Mouse (Mus musculus) monocyte, adult 2 months (primary cell): ENCODE measurements around the gene Mtch1.
"Not testable (repeated sequence)": the region's sequence is repeated elsewhere in the genome, so short reads cannot be mapped to it uniquely, and the experiment has no call there.

Source experiments
- DNase-seq, 2 experiments: peaks; one replicate each; pipeline ENCODE4 v3.0.0; 2022; ENCODE audit warnings: low spot score in 2 of 2, low read depth in 1 of 2

The Mtch1 gene

DNA sequence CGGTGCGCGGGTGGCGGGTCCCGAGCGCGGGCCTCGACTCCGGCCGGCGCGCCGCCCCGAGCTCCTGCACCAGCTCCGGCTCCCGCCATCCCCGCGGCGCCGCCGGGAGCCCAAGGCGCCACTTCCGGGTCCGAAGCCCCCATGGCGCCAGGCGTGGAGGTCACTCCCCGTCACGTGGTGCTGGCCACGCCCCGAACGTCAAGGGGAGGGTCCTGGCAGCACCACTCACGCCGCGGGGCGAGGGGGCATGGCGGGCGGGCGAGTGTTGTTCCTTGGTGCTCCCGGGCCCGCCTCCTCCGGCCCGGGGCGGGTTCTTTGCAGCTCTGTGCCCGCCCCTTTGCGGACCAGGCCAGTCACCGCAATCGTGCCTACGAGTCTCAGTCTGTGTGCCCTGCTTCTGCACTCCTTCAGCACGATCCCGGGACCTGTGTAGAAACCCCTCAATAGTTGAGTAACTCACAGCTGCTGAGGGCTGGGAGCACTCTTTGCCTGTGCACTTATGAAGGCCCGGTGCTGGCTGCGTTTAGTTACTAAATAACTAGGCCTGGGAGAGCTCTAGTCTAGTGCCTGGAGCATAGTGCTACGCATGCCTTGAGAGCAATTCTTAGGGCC lies at the start of gene Mtch1:
Mtch1 (minus strand) TSS at position 290 of the 612 bp plus-strand sequence.
- DNase-seq = peak; percentile 96 to 99

GRCm38 (mm10) chr17:29396821-29397242 lies 49.1 kb upstream of the Mtch1 start:
- DNase-seq = peak; percentile 48 to 75

DNA sequence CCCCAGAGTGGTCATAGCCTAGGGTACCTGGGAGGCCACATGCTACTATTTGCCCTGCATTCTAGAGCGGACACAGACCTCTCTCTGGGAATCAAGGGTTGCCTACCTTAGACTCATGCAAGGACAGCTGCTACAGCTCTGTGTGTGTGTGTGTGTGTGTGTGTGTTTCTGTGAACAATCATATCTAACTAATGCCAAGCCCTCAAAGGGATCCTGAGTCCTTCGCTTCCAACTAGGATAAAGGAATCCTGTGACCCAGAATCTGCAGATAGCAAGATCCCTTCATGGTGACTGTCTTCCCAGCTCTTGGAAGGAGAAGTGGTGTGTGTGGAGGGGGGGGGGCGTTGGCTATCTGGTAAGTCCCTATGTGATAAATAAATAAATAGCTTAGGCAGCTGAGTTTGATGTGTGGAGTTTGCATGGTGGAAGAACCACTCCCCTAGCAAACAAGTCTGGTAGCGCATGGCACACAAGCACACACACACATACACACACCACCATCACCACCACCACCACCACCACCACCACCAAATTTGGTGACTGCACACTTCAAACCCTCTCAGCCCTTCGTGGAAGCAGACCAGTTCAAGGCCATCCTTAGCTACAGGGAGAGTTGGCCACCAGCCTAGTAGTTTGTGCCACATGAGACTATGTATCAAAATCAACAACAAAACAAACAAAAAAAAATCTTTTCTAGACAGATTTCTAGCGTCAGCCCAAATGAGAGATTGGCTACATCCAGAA lies 48.5 kb upstream of the Mtch1 start:
- no peak for DNase-seq

- DNase-seq = peak; percentile 83
Observed at GRCm38 (mm10) chr17:29395381-29395780, 47.6 kb upstream of the Mtch1 start.

DNA sequence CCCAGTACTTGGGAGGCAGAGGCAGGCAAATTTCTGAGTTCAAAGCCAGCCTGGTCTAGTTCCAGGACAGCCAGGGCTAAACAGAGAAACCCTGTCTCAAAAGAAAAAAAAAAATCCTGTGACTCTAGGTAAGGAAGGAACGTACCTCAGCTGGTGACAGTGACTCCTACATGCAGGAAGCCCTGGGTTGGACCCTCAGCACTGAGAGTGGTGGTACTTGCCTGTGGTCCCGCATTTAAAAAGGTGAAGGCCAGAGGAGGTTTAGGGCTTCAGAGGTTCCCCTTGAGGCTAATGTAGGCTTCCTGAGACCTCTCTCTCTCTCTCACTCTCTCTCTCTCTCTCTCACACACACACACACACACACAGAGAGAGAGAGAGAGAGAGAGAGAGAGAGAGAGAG lies 47.0 kb upstream of the Mtch1 start:
- DNase-seq = not testable (repeated sequence)

GRCm38 (mm10) chr17:29394106-29394760 lies 46.5 kb upstream of the Mtch1 start:
- DNase-seq = peak; percentile 57 to 79

DNA sequence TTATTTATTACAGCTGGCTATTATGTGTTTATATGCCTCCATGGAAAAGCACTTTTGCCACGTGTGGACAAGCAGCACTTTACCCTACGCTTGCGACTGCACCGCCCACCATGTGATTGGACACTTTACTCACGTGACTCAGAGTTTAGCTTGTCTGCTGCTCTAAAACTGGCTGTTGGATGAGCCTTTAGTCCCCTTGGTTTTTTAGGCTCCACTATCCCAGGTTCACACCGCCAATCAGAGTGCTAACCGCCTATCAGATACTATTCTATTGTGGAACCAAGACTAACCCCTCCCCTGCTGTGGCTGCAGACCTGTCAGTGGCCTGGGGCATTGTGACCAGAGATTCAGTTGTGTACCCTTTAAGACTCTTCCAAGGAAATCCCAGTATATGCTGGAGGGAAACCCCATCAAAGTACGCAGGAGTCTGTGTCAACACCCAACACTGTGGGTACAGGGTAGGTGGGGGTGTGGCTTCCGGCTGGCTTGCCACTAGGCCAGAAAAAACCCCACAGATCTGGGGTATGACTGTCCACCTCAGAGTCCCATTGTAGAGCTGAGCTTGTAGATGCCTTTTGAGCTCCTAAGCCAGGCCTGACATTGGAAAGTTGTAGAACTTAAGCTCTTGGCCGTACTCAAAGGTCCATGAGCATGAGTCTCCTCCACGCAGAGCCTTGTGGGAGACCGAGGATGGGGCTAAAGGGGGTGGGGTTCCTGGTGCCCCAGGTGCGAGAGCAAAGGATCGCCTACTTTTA lies 45.8 kb upstream of the Mtch1 start:
- DNase-seq = peak; percentile 50 to 81

DNA sequence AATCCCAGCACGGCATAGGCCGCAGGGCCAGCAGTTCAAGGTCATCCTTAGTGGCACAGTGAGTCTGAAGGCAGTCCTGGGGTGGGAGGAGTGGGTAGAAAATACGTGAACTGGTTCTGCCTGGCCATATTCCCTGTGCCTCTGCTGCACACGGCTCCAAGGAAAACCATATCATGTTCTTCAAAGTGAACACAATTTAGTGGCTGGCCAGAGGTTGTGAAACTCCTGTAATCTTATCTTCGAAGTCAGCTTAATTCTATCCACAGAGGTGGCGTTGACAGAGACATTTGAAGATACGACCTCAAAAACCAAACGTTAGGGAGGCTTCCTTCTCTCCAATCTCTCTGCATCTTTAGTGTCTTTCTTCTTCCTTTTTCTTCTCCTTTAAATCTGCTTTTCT lies 43.5 kb upstream of the Mtch1 start:
- no peak for DNase-seq

GRCm38 (mm10) chr17:29388978-29389377 lies 41.2 kb upstream of the Mtch1 start:
- no peak for DNase-seq

DNA sequence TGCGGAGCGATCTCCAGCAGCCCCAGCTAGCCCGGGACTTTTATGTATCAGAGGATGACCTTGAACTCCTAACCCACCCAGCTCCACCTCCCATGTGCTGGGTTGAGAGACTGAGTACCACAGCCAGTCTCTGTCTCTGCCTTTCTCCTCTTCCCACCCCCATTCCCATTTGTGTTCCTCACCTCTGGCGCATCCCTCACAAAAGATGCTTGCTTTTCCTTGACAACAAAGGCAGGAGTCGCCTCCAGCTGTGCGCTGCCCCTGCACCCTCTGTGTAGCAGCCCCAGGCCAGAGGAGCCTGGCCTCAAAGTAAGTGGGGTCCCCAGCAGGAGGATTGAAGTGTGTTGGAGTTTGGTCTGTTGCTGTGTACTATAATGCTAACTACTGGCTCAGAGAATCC lies 38.0 kb upstream of the Mtch1 start:
- DNase-seq = no peak

DNA sequence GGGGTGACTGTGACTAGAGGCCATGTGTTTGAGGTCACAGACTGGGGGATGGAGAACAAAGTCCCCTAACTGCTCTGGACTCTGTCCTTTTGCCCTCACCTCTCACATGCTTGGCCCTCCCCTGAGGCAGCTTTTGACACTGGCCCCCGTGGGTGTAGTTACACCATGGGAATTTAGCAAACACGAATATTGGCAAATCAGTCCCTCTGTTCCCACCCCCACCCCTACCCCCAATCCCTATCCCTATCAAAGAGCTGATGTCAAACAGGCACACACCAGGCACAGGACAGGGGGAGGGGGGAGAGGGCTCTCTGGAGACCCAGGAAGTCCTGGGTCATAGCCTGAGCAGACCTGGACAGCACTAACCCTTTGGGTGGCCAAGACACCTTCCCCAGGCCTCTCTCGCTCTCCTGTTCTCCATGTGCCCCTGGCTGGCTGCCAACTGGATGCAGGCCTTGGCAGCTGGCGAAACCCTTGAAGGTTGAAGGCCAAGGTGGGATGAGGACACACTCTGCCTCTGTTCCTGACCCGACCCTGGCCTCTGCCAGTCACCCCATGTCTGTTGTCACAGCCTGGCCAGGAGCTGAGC lies 37.2 kb upstream of the Mtch1 start:
- DNase-seq = no peak

GRCm38 (mm10) chr17:29383923-29384322 lies 36.2 kb upstream of the Mtch1 start:
- no peak for DNase-seq

GRCm38 (mm10) chr17:29382417-29382816 lies 34.7 kb upstream of the Mtch1 start:
- no peak for DNase-seq

- DNase-seq = peak; percentile 53 to 71
Observed at GRCm38 (mm10) chr17:29381472-29381871, 33.7 kb upstream of the Mtch1 start.

DNA sequence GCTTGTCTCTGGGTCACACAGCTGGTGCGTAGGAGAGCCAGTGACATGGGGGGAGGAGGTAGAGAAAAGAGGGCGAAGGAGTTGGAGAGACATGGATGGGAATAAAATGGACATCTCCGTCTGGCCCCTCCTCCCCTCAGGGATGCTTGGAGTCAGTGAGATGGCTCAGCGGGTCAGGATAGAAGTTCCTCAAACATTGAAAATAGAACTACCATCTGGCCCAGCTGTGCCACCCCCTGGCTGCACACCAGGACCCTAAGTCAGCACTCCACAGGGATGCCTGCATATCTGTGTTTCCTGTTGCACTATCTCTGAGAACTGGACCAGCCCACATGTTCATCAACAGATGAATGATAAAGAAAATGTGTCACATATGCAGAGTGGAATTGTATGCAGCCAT lies 32.5 kb upstream of the Mtch1 start:
- no peak for DNase-seq

DNA sequence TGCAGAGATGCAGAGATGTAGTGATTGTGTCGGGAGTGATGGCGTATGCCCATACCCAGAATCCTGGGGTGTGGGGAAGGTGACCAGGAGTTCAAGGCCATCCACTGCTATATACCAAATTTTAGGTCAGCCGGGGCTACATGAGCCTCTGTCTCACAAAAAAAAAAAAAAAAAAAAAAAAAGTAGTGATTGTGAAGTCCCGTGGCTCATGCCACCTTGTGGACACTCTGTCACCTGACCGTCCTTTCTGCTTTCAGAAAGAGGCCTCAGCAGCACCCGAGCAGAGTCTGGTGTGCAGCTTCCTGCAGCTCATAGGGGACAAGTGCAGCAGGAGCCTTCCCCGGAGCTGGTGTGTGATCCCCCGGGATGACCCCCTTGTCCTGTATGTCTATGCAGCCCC lies 30.3 kb upstream of the Mtch1 start:
- DNase-seq = no peak

DNA sequence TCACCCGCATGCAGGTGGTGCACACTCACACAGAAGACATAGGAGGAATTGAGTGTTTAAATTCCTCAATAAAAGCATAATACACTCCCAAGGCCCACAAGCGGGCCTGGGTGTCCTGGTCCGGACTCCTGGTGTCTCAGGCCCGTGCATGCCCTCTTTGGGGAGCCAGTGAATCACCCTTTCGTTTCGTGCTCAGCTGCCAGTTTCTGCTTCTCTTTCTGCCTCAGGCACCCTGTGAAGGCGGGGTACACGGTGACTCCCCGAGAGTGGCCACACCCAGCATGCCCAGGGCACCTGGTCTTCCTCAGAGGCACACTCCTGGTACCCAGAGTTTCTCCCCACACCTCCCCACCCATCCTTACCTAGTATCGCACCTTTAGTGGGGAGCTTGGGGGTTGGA lies 28.1 kb upstream of the Mtch1 start:
- DNase-seq = no peak

- DNase-seq = peak; percentile 76 to 84
Observed at GRCm38 (mm10) chr17:29370984-29371723, 23.4 kb upstream of the Mtch1 start.

- no peak for DNase-seq
Observed at GRCm38 (mm10) chr17:29368726-29369125, 21.0 kb upstream of the Mtch1 start.

DNA sequence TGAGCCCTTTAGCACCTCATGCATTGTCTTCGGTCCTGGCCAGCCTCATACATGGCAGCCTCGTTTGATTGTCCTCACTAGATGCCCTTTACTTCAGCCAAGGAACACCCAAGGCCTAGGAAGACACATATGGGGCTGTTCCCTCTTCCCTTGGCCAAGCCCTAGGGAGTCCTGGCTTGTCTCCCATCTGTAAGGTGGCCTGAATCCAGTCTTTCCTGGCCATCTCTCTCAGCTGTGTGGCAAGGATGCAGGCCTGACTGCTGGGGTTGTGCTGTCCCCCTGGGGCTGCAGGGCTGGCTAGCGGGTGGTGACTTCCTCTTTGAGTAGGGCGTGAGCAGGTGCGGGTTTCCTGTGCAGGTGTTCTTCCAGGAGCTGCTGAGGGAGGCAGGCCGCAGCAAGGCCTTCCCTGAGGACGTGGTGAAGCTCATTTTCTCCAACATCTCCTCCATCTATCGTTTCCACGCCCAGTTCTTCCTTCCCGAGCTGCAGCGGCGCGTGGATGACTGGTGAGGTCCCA lies 17.4 kb upstream of the Mtch1 start:
- no peak for DNase-seq
